Mouse (Mus musculus) forelimb bud, embryonic 11.5 days (tissue): ENCODE data around the gene Armc7.
A peak's percentile ranks its signal among the peaks of the same experiment; 100 is the strongest.
"Not testable (repeated sequence)": the region's sequence is repeated elsewhere in the genome, so short reads cannot be mapped to it uniquely, and the experiment has no call there.

Experiments
- DNase-seq: peaks from one replicate; pipeline ENCODE4 v3.0.0-alpha.2; 2012; ENCODE audit warnings: low read depth, low spot score

The Armc7 gene

DNA sequence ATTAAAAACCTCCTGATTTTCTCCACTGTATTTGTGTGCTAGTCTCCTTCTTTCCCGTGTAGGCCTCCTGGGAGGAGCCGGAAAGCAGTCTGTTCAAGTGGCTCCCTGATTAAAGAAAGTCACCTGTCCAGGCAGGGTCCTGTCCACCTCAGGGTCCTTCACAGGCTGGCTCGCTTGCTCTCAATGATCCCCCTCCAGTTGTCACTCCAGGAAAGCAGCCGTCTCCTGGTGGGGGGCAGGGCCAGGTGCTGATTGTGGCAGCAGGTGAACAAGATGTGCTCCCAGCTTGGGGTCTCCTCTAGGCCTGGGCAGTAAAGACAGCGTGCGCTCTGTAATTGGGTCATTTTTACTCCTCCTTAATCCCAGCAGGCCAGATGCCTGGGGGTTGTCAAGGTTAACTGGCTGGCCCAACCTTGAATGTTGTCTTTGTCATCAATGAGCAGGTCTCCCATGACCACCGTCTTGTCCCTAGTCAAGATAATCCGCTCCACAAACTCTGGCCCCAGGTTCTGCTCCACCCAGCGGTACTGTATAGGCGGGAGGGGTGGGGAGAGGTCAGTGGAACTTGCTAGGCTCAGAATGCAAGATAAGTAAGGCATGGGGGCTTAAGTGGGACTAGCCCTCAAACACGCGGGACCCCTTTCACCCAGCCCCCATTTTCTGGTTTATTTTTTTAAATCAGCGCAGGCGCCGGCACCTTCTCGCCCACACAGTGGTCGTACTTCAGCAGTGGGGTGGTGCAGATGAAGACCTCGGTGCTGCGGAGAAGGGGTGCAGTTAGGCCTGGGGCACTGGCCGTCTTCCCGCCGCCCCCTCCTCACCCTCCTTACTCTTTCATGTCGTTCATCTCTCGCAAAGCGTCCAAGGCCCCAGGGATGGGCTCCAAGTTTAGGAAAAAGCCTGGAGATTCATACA lies 15.2 kb downstream of the Armc7 start:
- no peak for DNase-seq

DNA sequence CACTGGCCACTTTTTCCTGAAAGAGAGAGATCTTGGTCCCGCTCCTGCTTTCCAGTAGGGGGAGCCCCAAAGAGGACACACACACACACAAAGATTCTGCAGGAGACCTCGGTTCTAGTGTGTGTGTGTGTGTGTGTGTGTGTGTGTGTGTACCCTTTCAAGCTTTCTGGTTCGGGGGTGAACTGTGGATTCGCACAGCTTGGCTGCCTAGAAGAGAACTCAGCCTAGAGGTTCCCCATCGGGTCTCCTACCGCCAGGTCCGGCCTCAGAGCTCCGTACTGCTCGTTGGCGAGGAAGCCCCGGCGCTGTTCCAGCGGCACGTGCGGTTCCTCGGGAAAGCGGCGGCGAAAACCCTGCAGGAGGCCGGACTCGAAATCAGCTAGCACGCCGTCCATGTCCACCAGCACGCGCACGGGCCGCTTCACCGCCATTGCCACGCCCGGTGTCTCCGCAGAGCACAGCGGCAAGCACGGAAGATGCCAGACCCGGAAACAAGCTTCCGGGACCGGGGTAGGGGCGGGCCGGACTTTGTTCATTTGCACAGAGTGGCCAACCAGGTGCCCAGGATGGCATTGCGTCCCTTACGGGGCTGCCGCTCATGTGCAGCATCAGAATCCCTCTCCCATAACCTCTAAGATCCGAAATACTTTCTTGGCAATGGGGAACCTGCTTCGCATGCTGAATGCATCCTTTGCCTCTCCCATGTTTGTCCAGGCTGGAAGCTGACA lies 16.1 kb downstream of the Armc7 start, which contains the start of gene Nt5c:
Nt5c (minus strand) TSS at position 507 of the 728 bp plus-strand sequence.
- peak; percentile 62 for DNase-seq

DNA sequence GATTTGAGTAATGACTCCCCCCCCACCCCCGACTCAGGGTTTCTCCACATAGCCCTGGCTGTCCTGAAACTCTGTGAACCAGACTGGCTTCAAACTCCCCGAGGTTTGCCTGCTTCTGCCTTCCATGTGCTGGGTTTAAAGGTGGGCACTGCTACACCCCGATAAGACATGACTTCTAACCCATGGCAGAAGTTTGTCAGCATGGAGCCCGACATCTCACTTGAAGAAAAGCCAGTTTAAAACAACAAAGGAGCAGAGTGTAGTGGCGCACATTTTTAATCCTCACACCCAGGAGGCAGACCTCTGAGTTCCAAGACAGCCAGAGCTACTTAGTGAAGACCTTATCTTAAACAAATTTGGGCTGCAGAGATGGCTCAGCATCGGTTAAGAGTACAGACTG lies 16.9 kb downstream of the Armc7 start:
- no peak for DNase-seq

DNA sequence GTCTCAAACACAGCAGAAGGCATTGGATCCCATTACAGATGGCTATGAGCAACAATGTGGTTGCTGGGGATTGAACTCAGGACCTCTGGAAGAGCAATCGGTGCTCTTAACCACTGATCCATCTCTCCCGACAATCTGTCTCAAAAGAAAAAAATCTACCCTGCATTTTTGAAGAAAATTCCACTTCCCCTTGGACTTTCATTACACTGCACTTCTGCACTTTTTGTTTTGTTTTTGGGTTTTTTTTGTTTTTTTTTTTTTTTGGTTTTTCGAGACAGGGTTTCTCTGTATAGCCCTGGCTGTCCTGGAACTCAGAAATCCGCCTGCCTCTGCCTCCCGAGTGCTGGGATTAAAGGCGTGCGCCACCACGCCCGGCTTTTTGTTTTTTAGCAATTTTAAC lies 21.1 kb downstream of the Armc7 start:
- DNase-seq: not testable (repeated sequence)

DNA sequence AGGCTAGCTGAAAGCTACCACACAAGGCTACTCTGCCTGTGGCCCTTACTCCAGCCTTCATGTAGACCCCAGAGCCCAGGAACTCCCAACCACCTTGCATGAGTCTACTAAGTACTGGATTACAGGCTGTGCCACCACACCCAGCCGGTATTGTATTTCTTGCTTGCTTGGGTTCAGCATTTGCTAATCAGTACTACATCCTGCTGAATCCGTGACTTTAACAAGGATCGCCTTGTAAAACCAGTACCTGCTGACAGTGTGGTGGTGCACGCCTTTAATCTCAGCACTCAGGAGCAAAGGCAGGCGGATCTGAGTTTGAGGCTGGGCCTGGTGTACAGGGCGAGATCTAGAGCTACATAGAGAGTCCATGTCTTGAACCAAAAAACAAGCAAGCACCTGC lies 27.2 kb downstream of the Armc7 start:
- DNase-seq: no peak

DNA sequence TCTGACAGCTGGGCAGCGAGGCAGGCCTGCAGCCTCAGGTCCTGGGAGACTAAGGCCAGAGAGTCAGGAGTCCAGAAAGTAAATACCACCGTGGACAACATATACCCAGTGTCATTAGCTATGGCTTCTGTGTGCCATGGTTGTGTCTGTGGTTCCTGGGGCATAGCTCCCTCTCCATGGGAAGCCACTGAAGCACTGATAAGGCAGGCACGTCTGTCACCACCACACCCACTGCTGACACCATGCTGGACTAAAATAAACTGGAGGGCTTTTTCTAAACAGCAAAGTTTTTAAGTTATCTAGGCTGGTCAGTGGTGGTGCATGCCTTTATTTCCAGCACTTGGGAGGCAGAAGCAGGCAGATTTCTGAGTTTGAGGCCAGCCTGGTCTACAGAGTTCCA lies 31.1 kb downstream of the Armc7 start:
- no peak for DNase-seq

DNA sequence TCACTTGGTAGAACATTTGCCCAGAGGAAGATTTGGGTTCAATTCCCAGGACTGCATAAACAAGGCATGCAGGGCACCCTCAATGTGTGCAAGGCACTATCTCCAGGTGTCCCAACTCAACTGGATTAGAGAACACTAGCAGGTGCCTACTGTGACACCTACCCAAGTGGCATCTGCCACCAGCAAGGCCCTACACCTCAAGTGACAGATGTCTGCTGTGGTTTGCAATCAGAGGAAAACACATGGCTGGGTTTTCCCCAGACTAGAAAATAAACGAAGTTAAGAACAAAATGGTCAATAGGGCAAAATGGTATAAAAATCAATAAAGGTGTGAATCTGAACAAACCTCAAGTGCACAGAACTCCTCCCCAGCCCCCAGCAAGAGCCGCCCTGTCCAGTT lies 32.6 kb downstream of the Armc7 start:
- DNase-seq: no peak

DNA sequence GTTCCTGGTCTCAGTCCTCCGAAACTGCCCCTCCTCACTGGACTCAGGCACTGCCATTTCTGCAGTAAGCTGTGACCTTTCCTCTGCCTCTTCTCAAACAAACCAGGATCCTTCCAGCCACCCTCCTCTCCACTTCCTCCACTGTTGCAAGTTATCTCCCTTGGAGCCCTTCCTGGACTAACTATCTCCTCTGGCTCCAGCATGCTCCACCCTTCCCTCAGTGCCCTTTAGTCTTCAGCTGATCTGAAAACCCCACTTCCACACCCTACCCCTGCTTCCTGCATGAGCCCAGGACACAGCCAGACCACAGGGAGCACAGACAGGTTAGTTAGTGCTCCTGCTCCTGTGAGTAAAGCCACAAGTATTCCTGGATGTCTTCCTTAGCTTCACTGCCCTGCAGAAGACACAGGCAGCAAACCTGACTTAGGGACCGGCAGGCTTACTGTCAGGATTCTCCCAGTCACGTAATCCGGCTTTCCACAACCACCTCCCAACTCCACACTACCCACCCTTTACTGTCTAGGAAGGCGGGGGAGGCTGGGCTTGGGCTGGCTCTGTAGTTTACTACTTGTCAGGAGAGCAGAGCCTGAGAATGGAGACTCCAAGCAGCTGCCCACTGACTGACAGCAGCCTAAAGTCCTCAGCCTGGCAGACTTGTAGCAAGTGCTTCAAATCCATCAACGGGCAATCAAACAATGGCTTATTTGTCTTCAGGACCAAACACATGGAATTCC lies 34.5 kb downstream of the Armc7 start:
- DNase-seq: peak; percentile 25

DNA sequence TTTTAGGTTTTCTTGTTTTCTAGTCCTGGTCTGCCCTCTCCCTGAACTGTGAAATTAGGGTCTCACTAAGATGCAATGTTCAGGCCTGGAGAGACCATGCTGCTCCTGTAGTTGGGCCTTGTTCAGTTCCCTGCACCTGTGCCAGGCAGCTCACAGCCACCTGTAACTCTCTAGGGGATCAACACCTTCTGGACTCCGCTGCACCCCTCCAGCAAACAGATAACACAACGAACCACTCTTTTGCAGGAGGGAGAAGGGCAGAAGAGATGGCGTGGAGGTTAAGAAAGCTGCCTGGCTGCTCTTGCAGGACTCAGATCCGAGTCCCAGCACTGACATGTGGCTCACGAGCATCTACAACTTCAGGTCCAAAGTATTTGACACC lies 35.0 kb downstream of the Armc7 start:
- DNase-seq: no peak

DNA sequence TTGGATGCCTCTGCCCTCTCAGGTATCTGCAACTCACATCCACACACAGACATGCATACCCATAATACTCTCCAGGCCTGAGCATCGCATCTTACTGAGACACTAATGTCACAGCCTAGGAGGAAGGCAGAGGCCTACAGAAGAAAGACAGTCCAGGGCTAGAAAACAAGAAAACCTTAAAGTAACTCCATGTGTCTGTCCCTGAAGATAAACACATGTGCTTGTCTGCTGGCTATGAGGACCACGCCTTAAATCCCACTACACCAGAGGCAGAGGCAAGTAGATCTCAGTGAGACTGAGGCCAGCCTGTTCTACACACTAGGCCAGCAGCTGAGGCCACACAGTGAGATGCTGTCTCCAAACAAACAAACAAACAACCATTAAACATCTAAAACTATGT lies 35.7 kb downstream of the Armc7 start:
- no peak for DNase-seq

DNA sequence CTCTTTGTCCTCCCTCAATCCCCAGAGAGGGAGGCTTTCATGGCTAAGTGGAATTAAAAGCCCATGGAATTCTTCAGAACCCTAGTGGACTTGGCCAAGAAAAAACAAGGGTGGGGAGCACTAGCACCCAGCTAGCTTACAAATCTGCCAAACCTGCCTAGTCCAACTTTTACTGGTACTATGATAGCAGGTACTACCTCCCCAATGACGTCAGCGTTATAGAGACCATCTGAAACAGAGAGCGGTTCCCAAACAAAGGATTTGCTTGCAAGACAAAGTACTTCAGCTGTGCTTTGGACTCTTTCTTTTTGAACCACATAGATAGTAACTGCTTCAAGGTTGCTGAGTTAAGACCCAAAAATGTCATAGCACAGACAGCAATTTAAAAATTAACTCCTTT lies 36.5 kb downstream of the Armc7 start:
- DNase-seq: no peak

DNA sequence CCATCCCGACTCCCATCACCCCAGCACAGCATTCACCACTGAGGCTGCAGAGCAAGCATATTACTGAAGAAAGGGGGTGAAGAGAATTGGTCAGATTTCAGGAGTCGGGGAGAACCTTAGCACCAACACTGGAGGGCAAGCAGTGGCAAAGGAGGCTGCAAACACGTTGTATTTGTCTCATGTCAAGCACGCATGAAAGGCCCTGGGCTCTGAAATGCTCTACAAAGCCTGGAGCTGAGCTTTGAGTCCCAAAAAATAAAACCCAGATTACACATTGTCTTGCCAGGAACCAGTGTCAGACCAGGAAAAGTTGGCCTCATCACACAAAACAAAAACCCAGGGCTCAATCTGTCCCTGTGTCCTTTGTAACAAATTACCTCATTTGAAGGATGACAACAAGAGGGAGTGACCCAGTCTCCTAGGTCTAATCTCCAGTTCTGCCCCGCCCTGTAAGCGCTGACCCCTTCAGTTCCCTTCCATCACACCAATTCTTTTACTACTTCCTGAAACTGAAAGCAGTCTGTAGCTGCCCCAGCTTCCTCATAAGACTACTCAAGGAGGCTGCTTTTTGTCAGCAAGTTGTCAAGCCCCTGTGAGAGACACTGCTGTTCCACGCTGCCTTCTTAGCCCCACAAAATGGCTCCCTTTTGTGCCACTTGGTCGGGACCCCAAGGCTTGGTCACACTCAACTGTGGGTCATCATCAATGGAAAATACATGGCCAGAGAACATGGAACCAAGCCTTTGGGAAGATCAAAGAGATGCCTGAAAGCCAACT lies 37.1 kb downstream of the Armc7 start:
- DNase-seq: no peak

DNA sequence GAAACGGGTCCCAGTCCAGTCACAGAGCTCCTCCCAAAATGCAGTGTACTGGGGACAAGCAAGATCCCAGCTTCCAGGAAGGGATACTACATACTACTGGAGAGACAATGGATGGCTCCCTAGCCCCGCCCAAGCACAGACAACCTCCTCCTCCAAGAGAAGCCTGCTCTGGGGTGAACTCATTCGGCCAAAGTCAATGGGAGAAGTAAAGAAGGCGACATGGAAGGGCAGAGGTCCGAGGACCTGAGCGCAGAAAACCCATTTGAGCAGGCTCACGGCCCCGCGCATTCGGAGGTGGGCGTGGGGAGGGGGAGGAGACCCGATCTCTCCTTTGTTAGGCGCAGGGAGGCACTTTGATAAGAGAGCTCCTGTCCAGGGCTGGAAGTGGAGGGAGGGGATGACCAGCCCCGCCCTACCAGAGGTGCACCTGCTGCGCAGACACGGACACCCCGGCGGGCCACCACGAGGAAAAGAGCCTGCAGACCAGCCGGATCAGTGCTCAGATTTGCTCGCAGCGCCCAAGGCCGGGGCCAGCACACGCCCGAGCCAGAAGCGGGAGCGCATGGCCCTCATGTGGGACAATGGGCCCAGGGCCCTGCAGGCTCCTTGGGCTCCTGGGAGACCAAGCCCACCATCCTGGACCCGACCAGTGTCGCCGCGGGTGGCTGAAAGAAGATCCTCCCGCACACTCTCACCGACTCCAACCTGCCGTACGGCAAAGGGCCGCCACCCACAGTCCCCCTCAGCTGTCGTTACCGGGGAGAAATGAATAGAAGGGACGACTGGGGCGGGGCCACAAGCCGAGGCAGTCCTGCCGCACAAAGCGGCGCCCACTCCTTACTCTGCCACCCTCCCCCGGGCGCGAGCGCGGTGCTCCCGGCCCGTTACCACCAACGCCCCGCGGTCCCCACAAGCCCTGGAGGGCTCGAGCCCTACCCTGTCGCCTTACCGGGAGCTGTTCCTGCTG lies 38.1 kb downstream of the Armc7 start:
- peak; percentile 43 for DNase-seq

DNA sequence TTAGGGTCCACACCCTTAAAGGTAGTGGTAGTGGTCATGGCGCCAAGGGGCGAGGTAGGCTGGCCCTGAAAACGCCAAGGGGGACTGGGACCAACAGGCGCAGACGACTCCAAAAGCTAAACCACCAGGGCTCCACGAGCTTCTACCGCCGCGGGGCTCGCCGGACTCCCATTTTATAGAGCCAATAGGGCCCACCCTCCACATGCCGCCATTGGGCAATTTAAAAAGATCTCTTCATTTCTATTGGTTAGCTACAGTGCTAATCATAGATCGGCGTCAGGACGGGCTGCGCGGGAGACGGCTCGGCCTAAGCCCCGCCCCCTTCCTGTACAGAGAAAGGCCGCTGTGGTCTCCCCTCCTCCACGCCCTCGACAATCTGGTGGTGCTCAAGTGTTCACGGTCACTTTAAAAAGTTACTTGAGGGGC lies 38.8 kb downstream of the Armc7 start, which contains the start of gene Jpt1:
Jpt1 (minus strand) TSS at position 150 of the 426 bp plus-strand sequence.
- peak; percentile 97 for DNase-seq

DNA sequence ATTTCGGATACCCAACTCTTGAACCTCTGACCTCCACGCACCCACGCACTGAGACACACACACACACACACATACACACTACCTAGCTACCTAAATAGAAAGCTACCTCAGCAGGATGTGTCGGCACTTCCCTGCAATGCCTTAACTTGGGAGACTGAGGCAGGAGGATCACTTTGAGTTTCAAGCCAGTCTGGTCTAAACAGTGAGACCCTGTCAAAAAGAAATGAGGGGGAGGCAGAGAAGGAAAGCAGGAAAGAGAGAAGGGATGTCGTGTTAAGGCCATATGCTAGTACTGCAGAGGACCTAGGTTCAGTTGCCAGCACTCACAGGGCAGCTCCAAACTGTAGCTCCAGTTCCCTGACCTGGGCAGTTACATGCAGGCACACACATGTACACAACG lies 39.6 kb downstream of the Armc7 start:
- no peak for DNase-seq

DNA sequence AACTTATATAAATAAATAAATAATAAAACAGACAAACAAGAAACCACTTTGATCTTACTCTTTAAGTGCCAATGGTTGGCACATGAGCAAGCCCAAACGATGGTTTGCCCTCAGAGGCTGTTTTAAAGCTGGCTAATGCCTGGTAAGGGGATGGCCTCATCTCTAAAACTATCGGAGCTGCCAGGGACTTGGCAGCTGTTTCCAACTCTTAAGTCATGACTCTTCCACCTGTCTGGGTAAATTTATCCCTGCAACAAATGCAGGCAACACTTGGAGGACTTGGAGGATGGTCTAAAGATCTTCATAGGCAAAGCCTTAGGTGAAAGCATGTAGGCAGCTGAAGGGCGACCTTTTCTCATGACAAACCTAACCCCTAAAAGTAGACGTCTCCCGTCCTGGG lies 41.5 kb downstream of the Armc7 start:
- DNase-seq: no peak

DNA sequence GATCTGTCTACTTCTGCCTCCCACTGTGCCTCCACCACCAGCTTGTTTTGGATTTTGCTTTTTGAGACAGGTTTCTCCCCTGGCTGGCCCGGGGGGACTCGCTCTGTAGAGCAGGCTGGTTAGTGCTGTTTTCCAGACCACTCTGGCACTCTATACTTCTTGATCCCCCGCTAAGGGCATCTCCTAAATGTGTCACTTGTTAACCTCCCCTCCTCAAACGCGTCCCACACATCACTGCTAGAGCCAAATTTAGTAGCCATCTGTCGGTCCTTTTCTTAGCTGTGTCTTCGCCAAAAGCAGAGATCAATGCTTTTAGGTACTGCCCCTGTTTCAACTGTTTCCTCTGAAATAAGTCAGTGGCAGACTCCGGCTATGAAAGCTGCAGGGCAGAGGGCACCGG lies 43.2 kb downstream of the Armc7 start:
- no peak for DNase-seq

DNA sequence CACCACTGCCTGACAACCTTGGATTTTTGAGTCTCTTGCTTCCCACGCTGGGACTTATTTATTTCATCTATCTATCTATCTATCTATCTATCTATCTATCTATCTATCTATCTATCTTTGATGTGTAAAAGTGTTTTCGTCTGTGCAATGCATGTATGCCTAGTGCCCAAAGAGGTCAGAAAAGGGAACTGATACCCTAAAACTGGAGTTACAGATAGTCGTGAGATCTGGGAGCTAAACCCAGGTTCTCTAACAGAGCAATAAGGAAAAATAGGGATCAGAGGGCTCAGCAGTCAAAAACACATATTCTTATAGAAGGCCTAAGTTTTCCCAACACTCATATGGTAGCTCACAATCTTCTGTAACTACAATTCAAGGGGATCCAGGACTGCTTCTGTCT lies 44.1 kb downstream of the Armc7 start:
- DNase-seq: no peak

DNA sequence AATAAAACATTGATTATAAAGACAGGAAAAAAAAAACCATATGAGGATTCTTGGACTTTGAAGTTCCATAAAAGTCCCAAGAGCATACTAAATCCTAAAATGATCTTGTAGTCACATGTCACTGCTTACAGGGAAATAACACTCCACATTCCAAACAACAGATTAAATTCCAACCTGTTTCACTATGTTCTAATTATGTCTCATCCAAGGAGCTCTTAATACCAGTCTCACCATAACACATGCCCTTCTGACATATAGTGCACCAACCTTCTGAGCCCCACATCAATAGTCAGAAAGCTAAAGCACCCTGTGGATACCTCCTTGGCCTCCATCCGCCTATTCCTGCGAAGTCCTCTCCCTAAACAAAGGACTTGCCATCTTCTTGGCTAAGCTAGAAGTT lies 44.8 kb downstream of the Armc7 start:
- DNase-seq: no peak

DNA sequence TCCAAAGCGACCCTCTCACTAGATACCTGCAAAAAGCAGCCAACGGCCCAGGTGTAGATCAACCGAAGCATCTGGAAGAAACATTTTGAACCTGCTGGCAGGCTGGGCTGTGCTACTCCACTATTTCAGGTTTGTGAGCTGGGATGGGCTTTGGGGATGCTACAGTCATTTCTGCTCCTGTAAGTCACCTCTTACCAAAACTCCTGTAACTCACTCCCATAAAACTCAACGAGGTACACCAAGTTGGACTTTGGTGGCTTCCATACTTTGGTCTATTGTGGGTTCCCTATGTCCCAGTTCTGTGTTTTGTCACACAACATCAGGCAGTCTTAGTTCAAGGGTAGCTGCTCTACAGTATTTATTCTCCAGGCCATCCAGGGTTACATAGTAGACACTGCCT lies 45.6 kb downstream of the Armc7 start:
- DNase-seq: no peak
